Mouse (Mus musculus) forebrain, postnatal 0 days (tissue): ENCODE results near the gene Uso1. TPM values are rescaled to one million over a fixed set of nuclear protein-coding genes. Genes with fewer than 3 reads are reported as not detected.

ENCODE experiments used
- ATAC-seq: fragments of 200-750 bp; cut with Nextera tagmentation; 2 replicates; pipeline ENCODE4 v1.8.0; 2017; ENCODE audit warnings: mild to moderate bottlenecking, moderate library complexity
- DNase-seq: peaks from one replicate; pipeline ENCODE4 v3.0.0-alpha.2; 2015
- H3K27ac ChIP-seq: fragments of 300-500 bp; sonication (generic); 2 replicates; pipeline ENCODE4 v1.5.1; 2014; ENCODE audit warnings: low read depth, mild to moderate bottlenecking, antibody characterized with exemption, low read length, moderate library complexity, mixed read lengths
- H3K27me3 ChIP-seq: fragments of 300-500 bp; sonication (generic); 2 replicates; pipeline ENCODE4 v1.6.1; 2014; ENCODE audit warnings: mild to moderate bottlenecking, low read length, mixed read lengths; ENCODE audit not compliant: insufficient read depth
- H3K36me3 ChIP-seq: fragments of 300-500 bp; sonication (generic); 2 replicates; pipeline ENCODE4 v1.6.1; 2014; ENCODE audit warnings: mild to moderate bottlenecking, moderate library complexity; ENCODE audit not compliant: insufficient read depth
- H3K4me1 ChIP-seq: fragments of 300-500 bp; sonication (generic); 2 replicates; pipeline ENCODE4 v1.6.1; 2014; ENCODE audit warnings: antibody characterized with exemption; ENCODE audit not compliant: insufficient read depth
- H3K4me2 ChIP-seq: fragments of 300-500 bp; sonication (generic); 2 replicates; pipeline ENCODE4 v1.6.1; 2014; ENCODE audit warnings: low read depth, mild to moderate bottlenecking, moderate library complexity
- H3K4me3 ChIP-seq: fragments of 300-500 bp; sonication (generic); 2 replicates; pipeline ENCODE4 v1.5.1; 2014; ENCODE audit warnings: low read depth, low read length, mixed read lengths
- H3K9ac ChIP-seq: fragments of 300-500 bp; sonication (generic); 2 replicates; pipeline ENCODE4 v1.6.1; 2014; ENCODE audit warnings: mild to moderate bottlenecking
- H3K9me3 ChIP-seq: fragments of 300-500 bp; sonication (generic); 2 replicates; pipeline ENCODE4 v1.6.1; 2016; ENCODE audit warnings: low read length
- CTCF ChIP-seq: sonication (generic); IDR thresholded peaks from 2 replicates; pipeline ENCODE4 v1.5.1; 2016; ENCODE audit warnings: antibody characterized with exemption, control low read depth, low read depth
- WGBS: fragments of 180-500 bp; shearing (Covaris S2); extraction: QIAGEN DNeasy Blood & Tissue Kit; methylation state at CpG from one replicate; pipeline ENCODE4 v1.1.7; 2014; 5-methylcytosine and 5-hydroxymethylcytosine counted together
- polyA plus RNA-seq: library from polyadenylated mRNA; unstranded; fragments of >200 nt; fragmentation: Nextera tagmentation; extraction: Ambion mirVana; gene quantifications from 2 replicates; pipeline ENCODE4 v1.2.1, GENCODE M21; 2015
- total RNA-seq: library from RNA; depleted of rRNA; stranded (reverse); fragments of >200 nt; gene quantifications from 2 replicates; pipeline ENCODE4 v1.2.3, GENCODE M21; 2014; rRNA removed

Gene Uso1
- total RNA-seq (18.9 and 19.1 TPM in 2 replicates), polyA plus RNA-seq (19.6 and 24.8 TPM in 2 replicates)

- peak within 1 kb of the TSS; percentile 93 for H3K9ac ChIP-seq
- no peaks in the 10 kb centered on the region for H3K36me3 ChIP-seq
- H3K4me2 ChIP-seq = peak within 1 kb of the TSS; percentile 73
- H3K27ac ChIP-seq = peak within 1 kb of the TSS; percentile 87
- no peaks in the 10 kb centered on the region for H3K9me3 ChIP-seq
- H3K4me3 ChIP-seq = peak within 1 kb of the TSS; percentile 94
- H3K27me3 ChIP-seq = no peaks in the 10 kb centered on the region
- ATAC-seq (peak; percentile 96), DNase-seq (peak; percentile 98)
- WGBS = 2% methylated on average over 47 of the region's 59 CpGs
- peaks cover 20% of the 10 kb centered on the region for H3K4me1 ChIP-seq
- TF ChIP-seq CTCF = peak; percentile 52
Observed at GRCm38 (mm10) chr5:92137239-92138046, at the start of gene Uso1. Gene Uso1 (plus strand): TSS chr5:92137938.

GRCm38 (mm10) chr5:92093263-92094061 lies 44.3 kb upstream of the Uso1 start:
- Histone ChIP-seq H3K4me1 (no peaks in the 10 kb centered on the region), H3K9me3 (no peaks in the 10 kb centered on the region), H3K27ac (no peak overlapping the region; the same call in 1 of the 2 replicates), H3K9ac (no peak overlapping the region), H3K36me3 (no peaks in the 10 kb centered on the region), H3K27me3 (no peaks in the 10 kb centered on the region), H3K4me3 (no peak overlapping the region), H3K4me2 (no peak overlapping the region)
- ATAC-seq (no peak), DNase-seq (no peak)
- 46% methylated on average over 15 of the region's 15 CpGs for WGBS
- no peak for TF ChIP-seq CTCF

GRCm38 (mm10) chr5:92094062-92094415 lies 43.7 kb upstream of the Uso1 start:
- Histone ChIP-seq H3K36me3 (no peaks in the 10 kb centered on the region), H3K4me2 (no peak overlapping the region), H3K9ac (no peak overlapping the region), H3K4me3 (no peak overlapping the region), H3K27ac (no peak overlapping the region), H3K9me3 (no peaks in the 10 kb centered on the region), H3K27me3 (no peaks in the 10 kb centered on the region), H3K4me1 (no peaks in the 10 kb centered on the region)
- DNase-seq = no peak
- no peak for TF ChIP-seq CTCF
- WGBS = 82% methylated on average over 3 of the region's 3 CpGs
- no peak for ATAC-seq

GRCm38 (mm10) chr5:92096786-92097185 lies 41.0 kb upstream of the Uso1 start:
- Histone ChIP-seq H3K4me1 (no peaks in the 10 kb centered on the region), H3K36me3 (no peaks in the 10 kb centered on the region), H3K27ac (no peak overlapping the region), H3K27me3 (no peaks in the 10 kb centered on the region), H3K9ac (no peak overlapping the region), H3K4me3 (no peak overlapping the region), H3K9me3 (no peaks in the 10 kb centered on the region), H3K4me2 (no peak overlapping the region)
- no peak for DNase-seq
- TF ChIP-seq CTCF = no peak
- no peak for ATAC-seq
- WGBS = 86% methylated on average over 6 of the region's 6 CpGs

GRCm38 (mm10) chr5:92097779-92098178 lies 40.0 kb upstream of the Uso1 start:
- DNase-seq (no peak), ATAC-seq (no peak)
- Histone ChIP-seq H3K27me3 (no peaks in the 10 kb centered on the region), H3K4me2 (no peak overlapping the region), H3K9me3 (no peaks in the 10 kb centered on the region), H3K4me1 (no peaks in the 10 kb centered on the region), H3K36me3 (no peaks in the 10 kb centered on the region), H3K9ac (no peak overlapping the region), H3K4me3 (no peak overlapping the region), H3K27ac (no peak overlapping the region)
- 85% methylated on average over 4 of the region's 4 CpGs for WGBS
- no peak for TF ChIP-seq CTCF

GRCm38 (mm10) chr5:92098351-92099109 lies 39.2 kb upstream of the Uso1 start:
- no peak for ATAC-seq
- no peak for TF ChIP-seq CTCF
- 65% methylated on average over 13 of the region's 13 CpGs for WGBS

More at GRCm38 (mm10) chr5:92098351-92099109, 39.2 kb upstream of the Uso1 start:
- no peaks in the 10 kb centered on the region for H3K9me3 ChIP-seq
- no peak overlapping the region for H3K4me2 ChIP-seq
- H3K9ac ChIP-seq = no peak overlapping the region
- no peak overlapping the region for H3K27ac ChIP-seq
- no peaks in the 10 kb centered on the region for H3K4me1 ChIP-seq
- no peak overlapping the region for H3K4me3 ChIP-seq
- no peaks in the 10 kb centered on the region for H3K36me3 ChIP-seq
- DNase-seq = no peak
- no peaks in the 10 kb centered on the region for H3K27me3 ChIP-seq
